Mouse (Mus musculus) kidney, adult 11 months (tissue): Measurements from ENCODE around the gene Dpf3.
A peak's percentile ranks its signal among the peaks of the same experiment; 100 is the strongest.

Experiments used
- DNase-seq: peaks from one replicate; pipeline ENCODE4 v3.0.0; 2022

The Dpf3 gene

DNA sequence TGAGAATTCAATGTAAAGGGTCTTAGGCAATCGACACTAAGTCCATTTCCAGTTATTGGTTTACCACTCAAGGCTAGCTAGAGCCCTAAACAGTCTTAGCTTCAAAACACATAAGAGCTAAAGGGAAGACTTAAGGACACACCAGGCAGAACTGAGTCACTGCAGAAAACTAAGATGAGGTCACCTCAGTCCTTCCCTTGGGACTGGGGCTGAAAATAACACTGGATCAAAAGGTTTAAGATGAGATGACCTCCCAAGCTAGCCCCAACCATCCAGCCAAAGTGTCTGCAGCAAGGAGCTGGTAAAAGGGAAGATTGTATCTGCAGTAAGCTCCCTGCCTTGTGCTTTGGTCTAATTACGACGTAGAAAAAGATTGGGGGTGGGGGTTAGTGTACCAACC, 216.3 kb downstream of the Dpf3 start:
- DNase-seq, result peak; percentile 17

DNA sequence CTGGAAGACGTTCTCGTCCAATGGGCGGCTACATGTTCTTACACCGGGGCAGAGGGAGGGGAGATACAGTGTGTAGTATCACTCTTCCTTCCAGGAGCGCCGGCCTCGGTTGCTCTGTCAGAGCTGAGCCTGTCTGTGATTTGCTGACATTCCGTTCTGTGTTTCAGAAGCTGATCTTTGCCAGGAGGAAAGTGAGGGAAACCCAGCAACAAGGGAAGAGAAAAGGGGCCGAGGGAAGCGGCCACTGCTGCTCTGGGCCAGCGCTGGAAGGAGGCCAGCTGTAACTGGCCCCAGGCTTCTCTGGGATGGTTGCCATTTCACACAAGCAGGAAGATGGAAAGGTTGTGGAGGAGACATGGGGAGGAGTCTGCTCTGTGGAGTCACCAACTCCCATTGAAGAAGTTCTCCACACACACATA, 219.0 kb downstream of the Dpf3 start:
- peak; percentile 37 for DNase-seq

- no peak for DNase-seq
Measured at GRCm38 (mm10) chr12:83260540-83260939, 227.0 kb downstream of the Dpf3 start.

GRCm38 (mm10) chr12:83254399-83254798, 233.1 kb downstream of the Dpf3 start:
- no peak for DNase-seq

DNA sequence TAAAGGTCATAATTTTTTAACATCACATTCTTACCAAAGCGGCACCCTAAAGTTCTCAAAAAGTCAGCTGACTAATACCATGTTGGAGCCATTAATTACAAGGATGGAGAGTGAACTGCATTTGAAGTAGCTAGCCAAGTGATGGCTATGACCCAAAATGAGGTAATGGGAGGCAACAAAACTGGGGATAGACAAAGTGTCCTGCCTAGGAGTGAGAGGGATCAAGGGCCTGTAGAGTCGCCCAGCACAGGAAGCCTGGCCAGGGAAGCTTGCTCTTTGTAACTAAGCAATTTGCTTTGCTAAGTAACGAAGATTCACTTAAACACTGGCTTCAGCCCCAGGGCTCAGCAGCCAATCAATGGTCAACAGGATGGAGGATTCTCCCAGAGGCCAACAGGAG, 238.4 kb downstream of the Dpf3 start:
- no peak for DNase-seq

GRCm38 (mm10) chr12:83248636-83249035, 238.9 kb downstream of the Dpf3 start:
- no peak for DNase-seq

GRCm38 (mm10) chr12:83247669-83248068, 239.8 kb downstream of the Dpf3 start:
- DNase-seq, result peak; percentile 43

DNA sequence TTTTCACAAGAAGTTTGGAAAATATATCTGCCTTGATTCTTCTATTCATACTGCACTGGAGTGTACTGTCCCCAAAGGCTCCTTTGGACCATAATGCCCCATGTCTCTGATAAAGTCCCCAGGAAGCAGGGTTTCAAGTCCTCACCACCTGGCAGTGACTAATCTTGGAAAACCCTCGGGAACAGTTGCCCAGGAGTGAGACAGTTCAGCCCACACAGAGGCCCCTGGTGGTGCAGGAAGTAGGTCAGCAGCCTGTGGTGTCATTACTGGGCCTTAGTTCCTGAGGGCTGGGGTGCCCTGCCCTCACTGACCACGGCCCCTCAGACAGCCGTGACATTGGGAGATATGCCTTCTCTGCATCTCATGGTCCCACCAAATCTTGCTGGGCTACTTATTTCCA, 246.5 kb downstream of the Dpf3 start:
- DNase-seq, result no peak

DNA sequence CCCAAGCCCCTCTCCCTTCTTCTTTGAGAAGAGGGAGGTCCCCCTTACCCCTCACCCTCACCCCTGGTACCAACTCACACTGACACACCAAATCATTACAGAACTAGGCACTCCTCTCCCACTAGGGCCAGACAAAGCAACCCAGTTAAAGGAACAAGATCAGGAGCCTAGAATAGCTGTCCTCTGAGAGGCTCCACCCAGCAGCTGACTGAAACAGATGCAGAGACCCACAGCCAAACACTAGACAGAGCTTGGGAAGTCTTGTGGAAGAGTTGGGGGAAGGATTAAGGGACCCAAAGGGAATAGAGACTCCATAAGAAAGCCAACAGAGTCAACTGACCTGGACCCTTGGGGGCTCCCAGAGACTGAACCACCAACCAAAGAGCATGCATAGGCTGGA, 246.9 kb downstream of the Dpf3 start:
- no peak for DNase-seq

DNA sequence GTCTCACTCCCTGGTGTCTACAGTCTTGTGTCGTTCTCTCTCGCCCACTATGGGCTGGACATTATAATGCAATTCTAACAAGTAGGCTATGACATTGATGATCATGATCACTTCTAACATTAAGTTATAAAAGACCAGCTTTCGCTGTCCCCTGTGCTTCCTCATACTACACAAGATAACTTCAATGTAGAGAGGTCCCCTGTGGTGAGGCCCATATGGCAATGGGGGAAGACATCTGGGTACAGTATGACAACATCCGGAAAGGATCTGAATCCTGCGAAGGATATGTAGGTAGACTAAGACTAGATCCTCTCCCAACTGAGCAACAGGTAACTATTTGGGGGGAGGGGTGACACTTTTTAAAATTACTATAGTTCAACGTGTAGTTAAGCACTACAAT, 251.7 kb downstream of the Dpf3 start:
- no peak for DNase-seq

- DNase-seq, result peak; percentile 13
Measured at GRCm38 (mm10) chr12:83234981-83235380, 252.5 kb downstream of the Dpf3 start.

DNA sequence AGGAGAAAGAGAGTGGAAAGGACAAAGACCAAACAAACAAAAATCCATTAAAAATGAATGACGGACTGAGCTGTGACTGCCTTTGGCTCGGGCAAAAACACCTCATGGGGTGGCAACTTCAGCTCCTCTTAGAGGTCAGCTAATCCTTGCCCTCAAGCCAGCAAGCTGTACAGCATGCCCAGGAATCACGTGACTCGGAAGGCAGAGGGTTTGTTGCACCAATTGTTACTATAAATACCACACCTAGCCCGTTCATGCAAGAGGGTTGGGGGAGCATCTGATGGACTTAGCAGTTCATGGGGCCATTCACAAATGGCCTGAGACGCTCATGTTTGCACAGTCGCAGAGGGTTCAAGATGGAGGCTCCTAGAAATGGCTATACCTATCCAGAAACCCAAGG, 253.9 kb downstream of the Dpf3 start:
- DNase-seq, result peak; percentile 21

GRCm38 (mm10) chr12:83232916-83233315, 254.6 kb downstream of the Dpf3 start:
- DNase-seq, result no peak

GRCm38 (mm10) chr12:83231258-83231657, 256.3 kb downstream of the Dpf3 start:
- DNase-seq, result no peak

DNA sequence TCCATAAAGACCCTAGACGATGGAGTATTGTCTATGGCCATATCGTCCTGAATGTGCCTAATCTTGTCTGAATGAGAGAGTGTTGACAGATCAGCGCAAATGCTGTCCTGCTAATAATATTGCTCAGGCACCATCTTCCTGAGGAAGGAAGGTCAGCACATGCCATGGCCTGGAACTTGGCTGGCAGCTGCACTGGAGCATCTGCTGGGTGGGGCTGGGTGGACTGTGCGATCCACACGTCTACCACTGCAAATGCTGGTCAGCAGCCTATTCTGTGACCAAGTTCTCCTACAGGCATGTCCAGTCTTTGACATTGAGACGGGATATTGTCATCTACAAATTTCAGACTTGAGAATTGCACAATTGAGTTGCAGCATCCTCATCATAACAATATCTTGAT, 257.8 kb downstream of the Dpf3 start:
- no peak for DNase-seq

GRCm38 (mm10) chr12:83227014-83227413, 260.5 kb downstream of the Dpf3 start:
- no peak for DNase-seq

DNA sequence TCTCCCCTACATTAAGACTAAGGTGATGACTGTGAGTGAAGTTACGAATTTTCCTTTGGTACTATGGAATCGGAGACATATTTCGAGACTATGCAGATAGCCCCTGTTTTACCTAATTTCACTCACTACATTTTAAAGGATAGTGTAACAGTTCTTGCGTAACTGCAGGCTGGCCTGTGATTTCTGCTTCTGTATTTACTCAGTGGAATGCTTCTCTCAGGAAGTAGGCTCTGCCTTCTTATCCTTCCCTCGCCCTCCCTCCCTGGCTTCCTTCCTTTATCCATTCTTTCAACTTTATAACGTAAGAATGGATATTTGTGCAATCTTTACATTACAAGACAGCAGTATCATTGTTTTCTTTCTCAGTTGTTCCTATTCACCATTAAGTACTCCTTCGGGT, 266.6 kb downstream of the Dpf3 start:
- no peak for DNase-seq

- no peak for DNase-seq
Measured at GRCm38 (mm10) chr12:83213879-83214341, 273.6 kb downstream of the Dpf3 start.

DNA sequence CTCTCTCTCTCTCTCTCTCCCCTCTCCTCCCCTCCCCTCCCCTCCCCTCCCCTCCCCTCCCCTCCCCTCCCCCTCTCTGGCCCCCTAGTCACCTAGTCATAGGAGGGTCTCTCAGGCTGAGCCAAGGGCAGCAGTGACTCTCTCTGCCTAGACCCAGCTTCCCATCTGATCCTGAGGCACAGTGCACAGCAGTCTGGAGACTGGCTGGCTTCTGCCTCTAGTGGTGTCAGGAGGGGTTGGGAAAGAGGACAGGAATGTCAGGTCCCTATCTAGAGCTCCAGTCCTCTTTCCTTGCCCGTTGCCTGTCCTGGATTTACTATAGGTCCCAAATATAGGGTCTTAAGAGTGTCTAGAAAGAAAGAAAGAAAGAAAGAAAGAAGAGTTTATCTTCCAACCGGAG, 275.5 kb downstream of the Dpf3 start:
- DNase-seq, result no peak

GRCm38 (mm10) chr12:83211146-83211822, 276.2 kb downstream of the Dpf3 start:
- DNase-seq, result no peak

GRCm38 (mm10) chr12:83210735-83211134, 276.8 kb downstream of the Dpf3 start:
- DNase-seq, result no peak

- no peak for DNase-seq
Measured at GRCm38 (mm10) chr12:83210294-83210693, 277.2 kb downstream of the Dpf3 start.

- no peak for DNase-seq
Measured at GRCm38 (mm10) chr12:83209461-83209860, 278.1 kb downstream of the Dpf3 start.

DNA sequence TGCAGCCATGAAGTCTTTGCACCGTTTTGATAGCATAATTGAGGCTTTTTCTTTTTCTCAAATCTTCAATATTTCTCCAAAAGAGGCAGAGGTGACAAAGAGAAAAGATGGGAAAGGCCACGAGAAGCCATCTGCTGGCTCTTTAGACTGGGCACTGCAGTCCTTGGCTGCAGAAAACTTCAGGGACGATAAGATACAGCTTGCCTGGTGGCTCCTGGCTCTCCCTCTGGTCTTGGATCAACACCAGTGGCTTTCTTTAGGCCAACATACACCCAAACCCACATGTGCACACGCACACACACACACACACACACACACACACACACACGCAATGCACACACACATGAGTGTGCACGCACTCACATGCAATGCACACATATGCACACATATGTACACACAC, 278.7 kb downstream of the Dpf3 start:
- no peak for DNase-seq

DNA sequence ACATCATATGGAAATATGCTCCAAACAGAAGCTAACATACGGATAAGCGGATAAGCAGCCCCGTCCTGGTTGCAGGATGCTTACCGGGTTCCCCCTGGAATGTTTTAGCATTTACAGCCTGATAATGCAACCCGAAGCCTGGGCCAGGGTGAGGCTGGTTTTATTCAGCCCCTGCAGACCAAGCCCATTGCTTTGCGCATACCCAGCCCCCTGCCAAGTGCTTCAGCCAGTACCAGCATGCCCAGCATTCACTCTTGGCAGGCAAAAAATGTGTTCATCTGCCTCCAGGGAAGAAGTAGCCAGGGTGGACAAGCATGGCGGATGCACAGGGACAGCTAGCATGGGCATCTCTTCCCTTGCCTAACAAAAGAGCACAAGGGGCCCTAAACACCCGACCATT, 279.5 kb downstream of the Dpf3 start:
- no peak for DNase-seq
